Mouse (Mus musculus): ENCODE results near the gene Eif4g3.

Eif4g3 gene

DNA sequence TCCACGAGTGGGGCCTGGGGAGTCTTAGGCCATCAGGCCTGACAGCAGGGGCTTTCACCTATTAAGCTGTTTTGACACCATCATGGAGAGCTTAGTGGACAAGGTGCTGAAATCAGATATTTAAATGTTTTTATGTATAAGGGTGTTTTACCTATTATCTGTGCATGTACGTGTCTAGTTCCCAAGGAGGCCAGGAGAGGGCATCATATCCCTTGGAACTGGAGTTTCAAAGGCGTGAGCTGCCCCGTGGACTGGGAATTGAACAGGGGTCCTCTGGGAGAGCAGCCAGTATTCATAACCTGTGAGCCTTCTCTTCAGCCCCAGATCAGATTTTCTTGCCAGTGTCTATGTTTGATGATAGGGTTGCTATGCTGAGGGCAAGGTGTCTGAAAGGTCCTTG is 2.4 kb upstream of the Eif4g3 start:
- DNase-seq (ENCODE audit: low spot score), result no peak

DNA sequence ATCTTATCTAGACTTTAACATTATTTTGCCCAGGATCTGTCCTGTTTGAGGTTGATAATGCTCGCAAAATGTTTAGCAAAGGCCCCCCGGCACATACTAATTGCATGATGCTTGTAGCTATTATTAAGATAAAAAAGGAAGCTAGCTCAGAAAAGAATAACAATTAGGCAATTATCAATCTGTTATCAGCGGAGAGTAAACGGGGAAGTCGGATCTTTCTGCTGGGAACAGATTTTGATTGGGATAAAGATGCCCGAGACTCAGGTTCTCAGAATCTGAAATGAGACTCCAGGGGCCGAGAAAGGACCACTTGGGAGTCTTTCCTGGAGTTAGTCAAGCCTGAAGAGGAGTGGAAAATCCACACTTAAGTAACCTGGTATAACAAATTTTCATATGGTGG is 1.6 kb upstream of the Eif4g3 start:
- no peak for DNase-seq (ENCODE audit: low spot score)

DNA sequence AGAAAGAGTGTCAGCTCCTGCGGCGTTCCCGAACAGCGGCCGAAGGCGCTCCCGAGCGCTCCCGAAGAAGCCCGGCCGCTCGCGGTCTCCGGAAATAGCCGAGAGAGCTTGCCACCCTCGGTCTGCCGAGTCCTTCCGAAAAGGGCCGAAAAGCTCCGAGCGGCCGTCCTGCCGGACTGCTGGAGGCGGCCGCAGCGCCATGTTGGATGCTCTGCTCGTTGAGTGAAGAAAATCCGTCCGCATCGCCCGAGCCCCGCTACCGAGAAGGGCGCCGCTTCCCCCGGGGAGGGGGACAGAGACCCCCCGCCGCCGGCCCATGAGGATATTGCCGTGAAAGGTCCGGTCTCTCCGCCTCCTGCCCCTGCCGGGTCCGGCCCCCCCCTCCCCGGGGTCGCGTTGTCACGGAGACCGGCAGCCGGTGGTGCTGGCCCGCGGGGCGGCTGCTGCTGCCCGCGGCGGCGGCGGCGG is 503 bp downstream of the Eif4g3 start:
- DNase-seq (ENCODE audit: low spot score), result peak; percentile 95

DNA sequence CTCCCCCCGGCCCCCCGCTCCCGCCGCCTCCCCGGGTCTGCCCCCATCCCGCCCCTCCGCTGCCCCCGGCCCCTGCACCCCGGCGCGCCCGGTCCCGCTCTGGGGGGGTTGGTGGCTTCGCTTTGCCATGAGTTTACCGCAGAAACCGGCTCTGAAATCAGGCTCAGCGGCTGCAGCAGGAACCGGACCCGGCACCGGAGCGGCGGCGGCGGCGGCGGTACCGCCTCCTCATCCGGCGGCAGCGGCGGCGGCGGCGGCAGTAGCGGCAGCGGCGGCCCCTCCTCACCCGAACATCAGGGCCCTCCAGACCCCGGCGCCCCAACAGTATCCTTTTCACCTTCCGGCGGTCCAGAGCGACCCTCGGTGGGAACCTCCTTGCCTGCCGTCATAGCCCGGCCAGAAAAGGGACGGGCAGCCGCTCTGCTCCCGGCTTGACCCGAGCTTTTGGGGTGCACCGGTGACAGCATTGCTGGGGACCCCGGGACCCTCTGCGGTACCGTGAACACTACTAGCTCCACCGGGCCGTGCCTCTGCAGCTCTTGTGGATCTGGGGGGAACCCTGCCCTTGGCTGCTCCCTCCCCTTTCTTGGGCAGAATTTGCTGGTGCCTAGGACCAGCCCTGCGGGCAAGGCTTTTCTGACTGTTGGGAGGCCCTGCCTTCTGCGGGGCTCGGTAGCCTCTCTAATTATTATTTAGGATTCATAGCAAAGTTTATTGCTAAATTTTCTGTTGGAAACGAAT is 1.2 kb downstream of the Eif4g3 start:
- peak; percentile 34 for DNase-seq (ENCODE audit: low spot score)

DNA sequence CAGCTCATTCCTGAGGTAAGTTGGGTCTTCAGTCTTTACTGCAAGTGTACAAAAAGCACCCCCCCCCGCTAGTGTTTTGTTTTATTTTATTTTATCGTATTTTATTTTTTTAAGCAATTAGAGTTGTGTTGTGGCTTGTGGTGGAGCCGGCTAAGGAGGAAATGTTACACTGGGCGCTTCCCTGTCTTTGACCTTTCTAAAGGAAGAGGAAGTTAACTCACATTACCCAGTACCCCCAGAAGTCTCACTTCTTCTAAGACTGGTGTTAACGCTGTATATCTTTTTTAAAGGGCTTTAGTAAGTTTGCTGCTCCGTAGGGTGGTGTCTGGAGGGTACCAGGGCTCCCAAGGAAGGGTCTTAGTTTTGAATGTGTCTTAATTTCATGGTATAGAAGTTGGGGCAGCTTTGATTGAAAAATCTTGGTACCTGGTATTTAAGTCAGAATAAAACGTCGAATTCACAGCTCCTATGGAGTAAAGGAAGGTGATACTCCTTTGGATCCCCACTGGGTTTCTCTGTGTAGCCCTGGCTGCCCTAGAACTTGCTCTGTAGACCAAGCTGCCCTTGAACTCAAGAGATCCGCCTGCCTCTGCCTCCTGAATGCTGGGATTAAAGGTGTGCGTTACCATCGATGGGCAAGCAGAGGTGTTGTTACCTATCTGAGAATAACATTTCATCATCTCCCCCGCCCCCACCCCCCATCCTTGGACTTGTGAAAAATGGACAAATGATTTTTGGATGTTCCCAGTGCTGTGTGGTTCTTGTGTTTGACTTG is 1.9 kb downstream of the Eif4g3 start:
- peak; percentile 4 for DNase-seq (ENCODE audit: low spot score)

DNA sequence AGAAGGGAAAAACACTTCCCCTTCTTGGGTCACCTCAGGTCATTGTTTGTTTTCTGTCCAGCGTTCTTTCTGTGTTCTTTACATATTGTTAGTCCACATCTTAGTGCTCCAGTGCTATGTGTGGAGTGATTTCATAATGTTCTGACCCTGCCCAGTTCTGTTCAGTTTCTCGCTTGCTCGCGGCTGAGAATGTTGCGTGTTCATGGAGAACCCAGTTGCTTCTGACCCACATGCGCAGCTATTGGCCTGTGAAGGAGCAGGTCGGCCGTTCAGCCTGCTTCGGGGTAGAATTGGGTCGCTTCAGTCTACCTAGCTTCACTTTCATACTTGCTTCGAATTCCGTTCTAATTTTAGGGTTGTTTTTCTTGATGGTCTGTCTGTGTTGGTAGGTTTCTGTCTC is 2.6 kb downstream of the Eif4g3 start:
- no peak for DNase-seq (ENCODE audit: low spot score)

DNA sequence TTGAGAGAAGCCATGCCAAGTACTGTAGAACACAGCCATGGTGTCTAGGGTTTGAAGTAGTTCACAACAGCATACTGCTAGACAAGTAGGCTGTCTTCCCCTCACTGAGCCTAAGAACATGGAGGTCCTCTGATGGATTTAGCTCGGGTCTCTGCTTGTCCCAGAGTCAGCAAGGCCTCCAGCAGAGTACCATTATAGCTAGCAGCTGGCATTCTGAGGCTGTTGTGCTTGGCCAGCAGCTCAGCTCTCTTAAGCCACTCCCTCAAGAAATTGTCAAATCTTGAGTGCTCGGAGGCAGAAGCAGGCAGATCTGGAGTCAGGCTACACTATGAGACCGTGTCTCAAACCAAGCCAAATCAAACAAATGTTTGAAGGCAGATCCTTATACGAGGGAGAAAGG is 5.4 kb downstream of the Eif4g3 start:
- no peak for DNase-seq (ENCODE audit: low spot score)

DNA sequence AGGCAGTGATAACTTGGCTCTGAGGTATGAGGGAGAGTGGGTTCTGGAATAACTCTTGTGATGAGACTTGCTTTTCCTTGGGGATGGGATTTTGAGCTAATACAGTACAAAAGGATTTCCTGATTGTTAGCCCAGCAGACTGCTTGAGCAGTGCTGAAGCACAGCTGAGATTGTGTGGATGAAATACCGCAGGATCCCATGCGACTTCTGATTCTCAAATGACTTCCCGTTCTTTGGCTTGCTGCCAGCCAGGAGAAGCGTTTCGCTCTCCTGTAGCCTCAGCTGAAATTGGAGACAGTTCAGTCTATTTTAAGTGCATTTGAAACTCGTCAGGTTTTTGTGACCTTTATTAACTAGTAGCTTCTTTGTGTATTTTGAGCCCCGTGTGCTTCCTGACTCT is 7.9 kb downstream of the Eif4g3 start:
- no peak for DNase-seq (ENCODE audit: low spot score)

DNA sequence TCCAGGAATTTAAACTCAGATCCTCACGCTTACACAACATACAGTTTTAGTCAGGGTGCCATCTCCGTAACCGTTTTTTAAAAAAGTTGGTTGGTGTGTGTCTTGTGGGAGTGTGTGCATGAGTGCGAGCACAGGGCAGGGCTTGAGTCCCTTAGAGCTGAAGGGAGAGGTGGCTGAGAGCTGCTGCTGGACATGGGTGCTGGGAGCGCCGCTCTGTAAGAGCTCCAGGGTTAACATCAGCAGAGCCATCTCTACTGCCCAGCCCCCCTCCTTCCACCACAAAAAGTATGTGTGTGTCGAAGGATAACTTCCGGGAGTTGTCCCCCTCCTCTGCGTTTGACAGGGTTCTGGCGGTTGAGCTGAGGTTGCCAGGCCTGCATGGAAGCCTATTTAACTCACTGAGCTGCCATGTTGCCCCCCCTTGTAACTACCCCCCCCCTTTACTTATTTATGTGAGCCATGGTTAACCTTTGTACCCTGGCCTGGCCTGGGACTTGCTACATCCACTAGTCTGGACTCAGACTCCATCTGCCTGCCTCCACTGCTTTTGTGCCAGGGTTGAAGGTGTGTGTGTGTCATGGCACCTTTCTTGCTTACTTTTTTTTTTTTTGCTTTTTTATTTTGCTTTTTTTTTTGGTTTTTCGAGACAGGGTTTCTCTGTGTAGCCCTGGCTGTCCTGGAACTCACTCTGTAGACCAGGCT is 11.2 kb downstream of the Eif4g3 start:
- DNase-seq (ENCODE audit: low spot score), result no peak

DNA sequence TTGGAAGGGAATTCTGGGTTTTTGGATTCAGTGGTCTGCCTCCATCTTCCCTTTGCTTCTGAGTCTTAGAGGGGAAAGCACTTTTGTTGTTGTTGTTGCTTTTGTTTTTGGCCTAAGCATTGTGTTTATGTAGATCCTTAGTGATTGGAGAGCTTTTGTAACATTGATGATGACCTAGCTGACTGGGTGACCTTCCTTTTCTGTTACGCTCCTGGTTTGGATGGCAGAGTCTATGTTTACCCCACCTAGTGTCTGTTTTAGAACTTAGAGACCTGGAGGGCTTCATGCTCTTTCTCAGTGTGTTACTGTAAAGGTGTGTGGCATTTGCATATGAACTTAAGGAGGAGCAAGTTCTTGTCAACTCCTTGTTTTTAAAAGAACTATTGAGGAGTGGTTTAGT is 13.0 kb downstream of the Eif4g3 start:
- no peak for DNase-seq (ENCODE audit: low spot score)

DNA sequence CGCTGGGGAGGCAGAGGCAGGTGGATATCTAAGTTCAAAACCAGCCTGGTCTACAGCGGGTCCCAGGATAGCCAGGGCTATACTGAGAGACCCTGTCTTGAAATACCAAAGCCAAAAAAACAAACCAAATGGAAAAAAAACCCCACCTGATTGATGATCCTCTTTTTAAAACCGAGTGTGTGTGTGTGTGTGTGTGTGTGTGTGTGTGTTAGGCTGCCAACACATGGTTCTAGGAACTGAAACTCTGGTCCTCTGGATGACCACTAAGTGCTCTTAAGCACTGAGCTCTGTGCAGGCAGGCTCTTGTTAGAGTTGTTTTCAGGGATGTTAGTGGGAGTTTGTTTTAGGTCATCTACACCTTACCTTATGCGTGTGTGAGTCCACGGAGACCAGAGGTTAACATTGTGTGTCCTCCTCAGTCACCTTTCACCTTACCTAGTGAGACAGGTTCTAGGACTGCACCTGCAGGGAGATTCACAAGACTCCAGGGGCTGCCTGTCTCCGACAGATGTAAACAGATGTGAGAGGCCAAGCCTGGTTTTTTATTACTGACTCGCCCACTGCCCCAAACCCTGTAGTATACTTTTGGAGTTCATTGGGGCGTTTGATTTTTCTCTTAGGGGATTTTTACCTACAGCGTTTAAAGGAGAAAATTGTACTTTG is 14.3 kb downstream of the Eif4g3 start:
- DNase-seq (ENCODE audit: low spot score), result no peak

DNA sequence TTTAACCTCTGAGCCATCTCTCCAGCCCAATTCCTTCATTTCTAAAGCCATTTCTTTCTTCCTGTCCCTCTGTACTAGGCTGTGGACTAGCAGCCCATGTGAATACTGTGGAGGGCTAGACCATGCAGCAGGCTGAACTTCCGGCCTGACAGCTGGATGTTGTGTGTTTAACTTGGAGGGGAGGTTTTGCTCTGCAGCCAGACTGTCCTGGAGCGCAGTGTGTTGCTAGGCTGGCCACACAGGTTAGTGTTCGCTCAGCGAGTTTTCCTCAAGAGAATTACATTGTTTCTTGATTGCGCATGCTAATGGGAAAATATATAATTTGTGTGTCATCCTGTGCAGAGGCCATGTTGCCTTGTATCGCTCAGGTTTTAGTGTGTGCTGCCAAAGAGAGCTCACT is 15.8 kb downstream of the Eif4g3 start:
- DNase-seq (ENCODE audit: low spot score), result no peak

DNA sequence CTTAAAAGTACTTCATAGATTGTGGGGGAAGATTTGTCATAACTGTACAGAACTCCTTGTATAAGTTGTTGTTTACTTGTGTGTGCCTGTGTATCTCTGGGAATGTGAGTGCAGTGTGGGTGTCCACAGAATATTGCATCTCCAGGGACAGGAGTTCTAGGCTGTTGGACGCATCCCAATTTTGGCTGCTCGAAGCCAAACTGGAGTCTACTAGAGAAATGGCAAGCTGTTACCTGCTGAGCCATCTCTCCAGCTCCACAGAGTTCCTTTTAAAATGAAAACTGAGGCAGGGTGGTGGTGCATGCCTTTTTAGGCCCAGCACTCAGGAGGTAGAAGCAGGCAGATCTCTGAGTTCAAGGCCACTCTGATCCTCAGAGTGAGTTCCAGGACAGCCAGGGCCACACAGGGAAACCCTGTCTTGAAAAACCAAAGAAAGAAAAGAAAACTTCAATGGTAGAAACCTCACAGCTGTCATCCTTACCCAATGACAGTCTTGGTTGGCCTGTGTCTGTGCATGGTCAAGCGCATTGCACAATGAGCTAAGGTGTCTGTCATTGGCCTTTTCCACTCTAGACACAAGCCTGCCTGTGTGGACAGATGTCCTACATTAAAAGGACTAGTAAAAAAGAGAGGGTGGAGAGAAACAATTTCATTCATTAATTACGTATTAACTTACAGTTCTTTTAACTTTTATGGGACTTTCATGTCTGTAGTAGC is 17.1 kb downstream of the Eif4g3 start:
- no peak for DNase-seq (ENCODE audit: low spot score)

DNA sequence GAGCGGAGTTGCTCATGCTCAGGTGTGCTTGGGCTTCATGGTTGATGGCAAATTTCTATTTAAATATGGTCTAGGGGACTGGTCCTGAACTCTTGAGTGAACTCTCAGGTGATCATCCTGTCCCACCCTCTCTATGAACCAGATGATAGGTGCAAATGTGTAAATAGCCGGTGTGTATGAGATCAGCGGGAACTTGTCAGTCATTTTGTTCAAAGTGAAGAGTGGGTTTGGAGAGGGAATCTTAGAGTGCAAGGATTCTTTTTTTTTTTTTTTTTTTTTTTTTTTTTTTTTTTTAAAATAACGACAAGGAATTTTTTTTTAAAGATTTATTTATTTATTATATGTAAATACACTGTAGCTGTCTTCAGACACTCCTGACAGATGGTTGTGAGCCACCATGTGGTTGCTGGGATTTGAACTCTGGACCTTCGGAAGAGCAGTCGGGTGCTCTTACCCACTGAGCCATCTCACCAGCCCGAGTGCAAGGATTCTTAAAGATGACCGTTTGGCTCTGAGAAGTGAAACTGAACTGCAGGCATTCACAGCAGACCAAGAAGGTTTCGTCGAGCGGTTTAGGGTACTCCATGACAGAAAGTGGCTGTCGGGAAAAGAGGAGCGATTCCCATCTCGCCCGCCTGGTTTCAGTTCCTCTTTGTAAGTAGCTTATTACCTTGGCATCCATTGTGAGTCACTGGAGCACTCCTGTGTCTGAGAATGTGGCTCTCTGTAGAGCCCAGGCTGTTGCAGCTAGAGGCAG is 21.1 kb downstream of the Eif4g3 start:
- DNase-seq (ENCODE audit: low spot score), result no peak

DNA sequence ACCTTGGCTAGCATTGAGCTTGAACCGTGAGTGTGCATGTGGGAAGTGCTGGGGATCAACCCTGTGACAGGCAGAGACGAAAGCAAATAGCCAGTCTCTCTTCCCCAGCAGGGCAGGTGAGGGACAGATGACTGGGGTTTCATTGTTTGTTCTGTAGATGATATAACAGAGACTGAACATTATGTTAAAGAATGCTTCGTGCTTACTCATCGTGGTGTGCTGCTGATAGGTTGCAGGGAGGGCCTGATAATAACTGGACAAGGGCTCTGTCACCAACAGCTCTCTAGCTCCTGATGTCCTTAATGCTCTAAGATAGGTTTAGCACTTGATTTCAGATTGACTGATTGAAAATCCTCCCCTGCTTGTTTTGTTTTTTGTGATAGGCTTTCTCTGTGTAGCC is 23.1 kb downstream of the Eif4g3 start:
- DNase-seq (ENCODE audit: low spot score), result no peak

DNA sequence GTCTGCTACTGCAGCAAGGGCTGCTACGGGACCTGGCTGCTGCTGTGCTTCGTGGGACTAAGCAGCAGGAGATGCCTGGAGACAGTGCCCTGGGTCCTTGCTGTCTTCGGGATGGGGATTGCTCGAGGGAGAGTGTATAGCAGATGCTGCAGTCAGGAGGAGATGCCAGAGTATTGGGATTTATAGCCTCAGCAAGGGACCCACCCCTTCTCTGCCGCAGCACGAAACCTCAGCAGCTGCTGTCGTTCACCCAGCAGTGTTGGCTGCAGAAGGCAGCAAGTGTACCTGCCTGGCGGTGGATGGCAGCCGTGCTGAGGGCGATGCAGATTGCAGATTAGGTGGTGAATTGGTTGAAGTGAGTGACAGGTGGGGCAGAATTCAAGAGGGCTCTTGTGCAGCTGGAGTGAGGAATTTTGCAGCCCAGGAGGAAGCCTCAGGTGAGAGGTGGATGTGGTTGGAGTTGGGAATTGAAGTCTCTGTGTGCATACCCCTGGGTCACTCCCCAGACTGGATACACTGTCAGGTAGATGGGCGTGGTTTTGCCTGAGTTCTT is 24.3 kb downstream of the Eif4g3 start:
- no peak for DNase-seq (ENCODE audit: low spot score)

DNA sequence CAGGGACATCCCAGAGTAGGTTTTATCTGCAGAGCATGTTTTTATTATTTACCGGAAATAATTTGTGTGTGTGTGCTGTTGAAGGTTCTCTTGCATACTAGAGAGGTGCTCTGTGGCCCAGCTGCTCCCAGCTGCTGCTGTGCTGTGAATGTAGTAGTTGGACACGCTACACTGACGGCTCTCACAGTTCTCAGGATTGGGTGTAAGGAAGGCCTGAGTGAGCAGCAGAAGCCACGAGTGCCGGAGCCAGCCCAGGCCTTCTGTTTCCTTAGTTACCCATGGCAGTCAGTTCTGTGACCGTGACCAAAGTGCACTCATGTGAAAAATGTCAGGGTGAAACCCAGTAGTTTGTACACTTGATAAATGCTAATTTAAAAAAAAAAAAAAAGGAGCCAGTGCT is 25.2 kb downstream of the Eif4g3 start:
- DNase-seq (ENCODE audit: low spot score), result no peak

DNA sequence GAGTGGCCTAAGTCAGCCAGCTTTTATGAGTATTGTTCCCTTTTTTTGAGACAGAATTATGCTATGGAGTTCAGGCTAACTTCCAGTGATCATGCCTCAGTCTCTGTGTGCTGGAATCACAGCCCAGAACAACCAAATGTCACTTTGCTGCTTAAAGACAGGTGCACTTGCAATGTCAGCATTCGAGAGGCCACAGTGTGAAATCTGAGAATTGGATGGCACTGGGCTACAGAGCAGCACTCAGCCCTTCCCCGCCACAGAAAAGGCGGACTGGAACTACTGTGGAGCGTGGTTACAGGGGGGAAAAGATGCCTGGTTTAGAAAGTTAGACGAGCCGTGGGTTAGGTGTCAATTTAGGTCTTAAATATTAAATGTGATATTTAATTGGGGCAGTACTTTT is 27.4 kb downstream of the Eif4g3 start:
- no peak for DNase-seq (ENCODE audit: low spot score)

DNA sequence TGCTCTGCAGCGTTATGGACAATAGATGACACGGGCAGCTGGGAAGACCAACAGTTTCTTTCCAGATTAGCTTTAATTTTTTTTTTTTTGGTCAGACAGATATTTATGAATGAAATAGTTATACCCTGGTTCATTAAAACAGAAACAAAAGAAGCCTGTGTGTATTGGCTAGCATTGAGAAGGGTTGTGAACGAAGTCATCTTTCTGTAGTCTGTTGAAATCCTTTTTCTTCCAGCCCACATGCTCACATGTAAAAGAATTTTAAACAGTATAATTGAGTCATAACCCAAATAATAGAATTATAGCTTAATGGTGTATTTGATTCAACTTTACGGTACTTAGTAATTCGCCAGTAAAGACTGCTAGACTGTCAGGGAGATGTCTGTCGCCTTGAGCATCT is 28.8 kb downstream of the Eif4g3 start:
- DNase-seq (ENCODE audit: low spot score), result no peak

DNA sequence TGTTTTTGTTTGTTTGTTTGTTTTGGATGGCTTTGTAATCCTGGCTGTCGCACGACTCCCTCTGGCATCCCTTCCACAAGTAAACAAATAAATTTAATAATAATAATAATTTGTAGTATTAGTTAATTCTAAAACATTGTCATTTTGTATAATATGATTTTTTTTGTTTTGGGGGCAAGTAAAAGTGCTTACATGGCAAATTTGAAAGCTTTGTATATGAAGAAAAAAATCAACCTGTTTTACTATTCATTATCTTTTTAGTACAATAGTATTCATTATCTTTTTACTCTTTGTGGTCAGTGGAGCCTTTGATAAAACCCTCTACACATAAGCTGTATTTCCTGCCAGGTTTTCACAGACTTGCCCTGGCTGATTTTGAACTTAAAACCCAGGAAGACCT is 29.9 kb downstream of the Eif4g3 start:
- DNase-seq (ENCODE audit: low spot score), result no peak

All from T-cell, adult 2 months (primary cell).